Mouse (Mus musculus): ENCODE measurements at regions not wholly inside any gene's neighbourhood (a gene's known extent, or its start where the extent isn't known, plus 50 kb on each side); places are given as distances from the start of the nearest gene placed in this dataset.
A peak's percentile ranks its signal among the peaks of the same experiment; 100 is the strongest.

DNA sequence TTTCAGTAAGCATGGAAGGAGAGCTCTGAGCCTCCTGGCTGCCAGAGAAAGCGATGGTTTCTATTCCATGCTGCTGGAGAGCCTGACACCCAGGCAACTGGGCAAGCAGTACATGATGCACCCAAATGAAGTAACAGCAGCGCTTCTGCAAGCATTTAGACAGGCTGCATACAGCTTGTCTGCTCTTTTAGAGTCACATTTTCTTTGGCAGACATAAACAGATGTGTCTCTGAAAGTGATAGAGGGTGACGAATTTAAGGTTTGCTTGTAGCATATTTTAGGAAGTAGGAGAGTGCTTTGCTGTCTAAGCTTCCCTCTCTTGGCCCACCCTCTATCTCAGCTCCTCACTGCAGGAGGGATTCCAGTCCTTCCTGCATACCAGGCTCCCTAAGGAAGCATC lies 384.0 kb upstream of the Klhl29 start:
- no peaks in the 10 kb centered on the region for H3K36me3 ChIP-seq (ENCODE audit: control insufficient read depth, insufficient read depth)
- no peaks in the 10 kb centered on the region for H3K4me1 ChIP-seq (replicated peaks; ENCODE audit: control insufficient read depth, insufficient read depth, low read length)
- no peaks in the 10 kb centered on the region for H3K9me3 ChIP-seq (ENCODE audit: control insufficient read depth)
- ATAC-seq = no peak
- no peaks in the 10 kb centered on the region for H3K27me3 ChIP-seq (replicated peaks; ENCODE audit: control insufficient read depth, insufficient read depth, low read length)
- no peak for TF ChIP-seq CTCF (IDR thresholded peaks at IDR 0.05; ENCODE audit: low read depth)
- 51% methylated on average over 3 of the region's 3 CpGs for WGBS
- no peak overlapping the region for H3K9ac ChIP-seq (ENCODE audit: low read depth, low read length)
- H3K27ac ChIP-seq (ENCODE audit: low read depth, low read length) = no peak overlapping the region
- no peak overlapping the region for H3K4me3 ChIP-seq (ENCODE audit: low read depth, low read length)
- no peak overlapping the region for H3K4me2 ChIP-seq (replicated peaks; ENCODE audit: low read depth)

GRCm38 (mm10) chr12:5757766-5758165 lies 382.3 kb upstream of the Klhl29 start:
- no peaks in the 10 kb centered on the region for H3K36me3 ChIP-seq (ENCODE audit: control insufficient read depth, insufficient read depth)
- H3K4me2 ChIP-seq (replicated peaks; ENCODE audit: low read depth) = no peak overlapping the region
- 53% methylated on average over 2 of the region's 2 CpGs for whole genome bisulfite sequencing
- H3K9me3 ChIP-seq (ENCODE audit: control insufficient read depth) = no peaks in the 10 kb centered on the region
- ATAC-seq = no peak
- H3K27ac ChIP-seq (ENCODE audit: low read depth, low read length) = no peak overlapping the region
- H3K9ac ChIP-seq (ENCODE audit: low read depth, low read length) = no peak overlapping the region
- no peak for TF ChIP-seq CTCF (IDR thresholded peaks at IDR 0.05; ENCODE audit: low read depth)
- no peaks in the 10 kb centered on the region for H3K27me3 ChIP-seq (replicated peaks; ENCODE audit: control insufficient read depth, insufficient read depth, low read length)
- H3K4me1 ChIP-seq (replicated peaks; ENCODE audit: control insufficient read depth, insufficient read depth, low read length) = no peaks in the 10 kb centered on the region
- H3K4me3 ChIP-seq (ENCODE audit: low read depth, low read length) = no peak overlapping the region

DNA sequence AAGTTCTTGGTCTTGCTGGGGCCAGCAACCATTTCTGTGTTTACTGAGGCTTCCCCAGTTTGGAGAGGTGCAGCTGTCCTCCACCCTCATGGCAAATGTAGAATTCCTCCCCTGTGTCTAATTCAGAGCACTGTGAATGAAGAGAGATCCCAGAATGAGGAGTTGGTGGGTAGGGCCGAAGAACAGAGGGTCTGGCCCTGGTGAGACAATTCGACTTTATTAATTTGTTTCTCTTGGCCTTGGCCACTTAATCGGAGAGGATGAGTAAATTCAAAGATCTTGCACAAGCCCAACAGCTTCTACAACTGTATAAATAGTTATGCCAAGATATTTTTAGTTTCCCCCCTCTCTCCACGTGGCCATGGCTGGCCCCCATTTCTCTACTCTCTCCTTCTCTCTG lies 381.9 kb upstream of the Klhl29 start:
- Histone ChIP-seq H3K9ac (ENCODE audit: low read depth, low read length) (no peak overlapping the region), H3K4me1 (replicated peaks; ENCODE audit: control insufficient read depth, insufficient read depth, low read length) (no peaks in the 10 kb centered on the region), H3K27me3 (replicated peaks; ENCODE audit: control insufficient read depth, insufficient read depth, low read length) (no peaks in the 10 kb centered on the region), H3K36me3 (ENCODE audit: control insufficient read depth, insufficient read depth) (no peaks in the 10 kb centered on the region), H3K4me3 (ENCODE audit: low read depth, low read length) (no peak overlapping the region), H3K27ac (ENCODE audit: low read depth, low read length) (no peak overlapping the region), H3K9me3 (ENCODE audit: control insufficient read depth) (no peaks in the 10 kb centered on the region), H3K4me2 (replicated peaks; ENCODE audit: low read depth) (no peak overlapping the region)
- ATAC-seq = no peak
- 64% methylated on average over 4 of the region's 4 CpGs for WGBS
- TF ChIP-seq CTCF (IDR thresholded peaks at IDR 0.05; ENCODE audit: low read depth) = no peak

GRCm38 (mm10) chr12:5753831-5754230 lies 378.3 kb upstream of the Klhl29 start:
- TF ChIP-seq CTCF (IDR thresholded peaks at IDR 0.05; ENCODE audit: low read depth) = no peak
- H3K4me3 ChIP-seq (ENCODE audit: low read depth, low read length) = no peak overlapping the region
- H3K4me2 ChIP-seq (replicated peaks; ENCODE audit: low read depth) = no peak overlapping the region
- H3K9ac ChIP-seq (ENCODE audit: low read depth, low read length) = no peak overlapping the region
- H3K27me3 ChIP-seq (replicated peaks; ENCODE audit: control insufficient read depth, insufficient read depth, low read length) = no peaks in the 10 kb centered on the region
- 48% methylated on average over 1 of the region's 1 CpGs for WGBS
- no peak for ATAC-seq
- H3K27ac ChIP-seq (ENCODE audit: low read depth, low read length) = no peak overlapping the region
- no peaks in the 10 kb centered on the region for H3K4me1 ChIP-seq (replicated peaks; ENCODE audit: control insufficient read depth, insufficient read depth, low read length)
- H3K9me3 ChIP-seq (ENCODE audit: control insufficient read depth) = no peaks in the 10 kb centered on the region
- no peaks in the 10 kb centered on the region for H3K36me3 ChIP-seq (ENCODE audit: control insufficient read depth, insufficient read depth)

GRCm38 (mm10) chr12:5744086-5744709 lies 368.7 kb upstream of the Klhl29 start:
- H3K9me3 ChIP-seq (ENCODE audit: control insufficient read depth) = no peaks in the 10 kb centered on the region
- H3K4me2 ChIP-seq (replicated peaks; ENCODE audit: low read depth) = no peak overlapping the region
- no peaks in the 10 kb centered on the region for H3K4me1 ChIP-seq (replicated peaks; ENCODE audit: control insufficient read depth, insufficient read depth, low read length)
- H3K9ac ChIP-seq (ENCODE audit: low read depth, low read length) = no peak overlapping the region
- no peaks in the 10 kb centered on the region for H3K27me3 ChIP-seq (replicated peaks; ENCODE audit: control insufficient read depth, insufficient read depth, low read length)
- no peak for TF ChIP-seq CTCF (IDR thresholded peaks at IDR 0.05; ENCODE audit: low read depth)
- no peak overlapping the region for H3K27ac ChIP-seq (ENCODE audit: low read depth, low read length)
- no peak for ATAC-seq
- H3K4me3 ChIP-seq (ENCODE audit: low read depth, low read length) = no peak overlapping the region
- 91% methylated on average over 2 of the region's 2 CpGs for WGBS
- no peaks in the 10 kb centered on the region for H3K36me3 ChIP-seq (ENCODE audit: control insufficient read depth, insufficient read depth)

GRCm38 (mm10) chr12:5736066-5736465 lies 360.6 kb upstream of the Klhl29 start:
- Histone ChIP-seq H3K9ac (ENCODE audit: low read depth, low read length) (no peak overlapping the region), H3K4me1 (replicated peaks; ENCODE audit: control insufficient read depth, insufficient read depth, low read length) (no peaks in the 10 kb centered on the region), H3K4me3 (ENCODE audit: low read depth, low read length) (no peak overlapping the region), H3K4me2 (replicated peaks; ENCODE audit: low read depth) (no peak overlapping the region), H3K36me3 (ENCODE audit: control insufficient read depth, insufficient read depth) (no peaks in the 10 kb centered on the region), H3K9me3 (ENCODE audit: control insufficient read depth) (no peaks in the 10 kb centered on the region), H3K27me3 (replicated peaks; ENCODE audit: control insufficient read depth, insufficient read depth, low read length) (no peaks in the 10 kb centered on the region), H3K27ac (ENCODE audit: low read depth, low read length) (no peak overlapping the region)
- TF ChIP-seq CTCF (IDR thresholded peaks at IDR 0.05; ENCODE audit: low read depth) = no peak
- peak; percentile 53; the same call in 1 of the 2 replicates for ATAC-seq
- WGBS = 25% methylated on average over 1 of the region's 1 CpGs

DNA sequence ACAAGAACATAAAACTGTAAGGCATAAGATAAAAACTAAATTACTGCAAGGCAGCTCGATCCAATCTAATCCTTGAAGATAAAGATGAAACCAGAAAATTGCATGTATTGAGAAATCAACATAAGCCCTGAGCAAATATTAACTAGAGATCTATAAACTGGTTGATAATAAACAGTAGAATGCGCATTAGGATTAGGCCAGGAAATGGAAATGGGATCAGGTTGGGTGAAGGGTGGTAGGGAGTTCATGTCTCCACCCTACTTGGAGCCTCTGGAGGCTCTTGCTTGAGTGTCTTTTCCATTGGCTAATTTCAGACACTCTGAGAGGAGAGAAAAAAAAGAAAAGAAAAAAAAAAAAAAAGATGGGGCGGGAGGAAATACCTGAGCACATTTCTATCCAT lies 359.4 kb upstream of the Klhl29 start:
- no peaks in the 10 kb centered on the region for H3K36me3 ChIP-seq (ENCODE audit: control insufficient read depth, insufficient read depth)
- TF ChIP-seq CTCF (IDR thresholded peaks at IDR 0.05; ENCODE audit: low read depth) = no peak
- no peak overlapping the region for H3K4me2 ChIP-seq (replicated peaks; ENCODE audit: low read depth)
- no peaks in the 10 kb centered on the region for H3K9me3 ChIP-seq (ENCODE audit: control insufficient read depth)
- H3K4me1 ChIP-seq (replicated peaks; ENCODE audit: control insufficient read depth, insufficient read depth, low read length) = no peaks in the 10 kb centered on the region
- no peak overlapping the region for H3K27ac ChIP-seq (ENCODE audit: low read depth, low read length)
- no peak overlapping the region for H3K9ac ChIP-seq (ENCODE audit: low read depth, low read length)
- no peak overlapping the region for H3K4me3 ChIP-seq (ENCODE audit: low read depth, low read length)
- H3K27me3 ChIP-seq (replicated peaks; ENCODE audit: control insufficient read depth, insufficient read depth, low read length) = no peaks in the 10 kb centered on the region
- WGBS = 47% methylated on average over 3 of the region's 3 CpGs
- ATAC-seq = no peak

All from intestine, postnatal 0 days (tissue).